Mouse (Mus musculus) embryonic fibroblast, embryonic 13.5 days (primary cell): ENCODE results near the gene Icos.

ENCODE experiments used
- CTCF ChIP-seq: IDR thresholded peaks from 2 replicates; pipeline ENCODE4 v1.5.1; 2011; ENCODE audit warnings: mild to moderate bottlenecking, control low read depth, low read length, moderate library complexity, borderline replicate concordance; ENCODE audit not compliant: insufficient read depth
- POLR2A ChIP-seq: IDR thresholded peaks from 2 replicates; pipeline ENCODE4 v1.6.1; 2011; ENCODE audit warnings: low read depth, mild to moderate bottlenecking, control low read depth, low read length, moderate library complexity

DNA sequence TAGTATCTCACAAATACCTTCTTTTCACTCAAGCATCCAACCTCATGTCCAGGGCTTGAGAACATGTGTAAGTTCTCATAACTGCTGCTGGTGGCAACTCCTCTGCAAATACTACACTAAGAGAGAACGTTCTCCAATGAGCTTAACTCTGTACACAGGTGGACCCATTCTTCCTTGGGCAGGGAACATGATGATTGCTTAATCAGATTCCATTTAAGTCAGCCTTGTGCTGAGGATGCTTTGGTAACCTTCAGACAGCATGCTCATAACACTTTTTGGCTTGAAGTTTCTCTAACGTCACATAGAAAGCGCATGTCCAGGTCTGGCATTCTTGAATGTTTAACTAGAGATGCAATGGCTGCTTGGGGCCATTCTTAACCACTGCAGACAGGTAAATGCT lies 69.6 kb downstream of the Icos start:
- TF ChIP-seq POLR2A (no peak), CTCF (no peak)
